Mouse (Mus musculus): ENCODE data around the gene Adk. TPM values are rescaled to one million over a fixed set of nuclear protein-coding genes. Genes with fewer than 3 reads are reported as not detected.

Gene Adk
- polyA plus RNA-seq, 1 experiment: 18.5 TPM

DNA sequence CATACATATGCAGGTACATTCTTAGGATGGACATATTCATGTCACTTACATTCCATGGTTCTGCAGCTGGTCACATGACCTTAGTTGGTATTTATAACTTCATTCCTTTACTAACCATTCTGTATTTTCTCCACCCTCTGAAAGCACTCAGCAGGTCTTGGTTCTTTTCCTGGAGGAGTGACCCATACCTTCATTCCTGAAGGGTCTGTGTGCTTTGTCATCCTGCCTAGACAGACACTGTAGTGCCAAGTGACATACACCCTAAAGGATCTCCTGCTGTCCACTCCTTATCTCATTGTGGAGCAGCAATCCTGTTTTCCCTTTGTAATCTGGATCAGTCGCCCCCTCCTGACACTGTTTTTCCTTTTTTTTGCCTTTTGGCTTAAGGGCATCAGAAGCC is 30.4 kb downstream of the Adk start:
- TF ChIP-seq POLR2A (IDR thresholded peaks at IDR 0.05; ENCODE audit: control insufficient read depth, extremely low read depth, insufficient read depth, low read length, poor library complexity): no peak
- TF ChIP-seq CTCF (IDR thresholded peaks at IDR 0.05; ENCODE audit: borderline replicate concordance, control insufficient read depth, extremely low read depth, insufficient read depth, low read length, poor library complexity): no peak
- DNase-seq: no peak
- Histone ChIP-seq H3K27ac (ENCODE audit: control insufficient read depth, insufficient read depth, low read length) (no peak overlapping the region), H3K36me3 (ENCODE audit: control insufficient read depth, insufficient read depth, low read length) (no peaks in the 10 kb centered on the region), H3K4me3 (ENCODE audit: control insufficient read depth, insufficient read depth, low read length) (no peak overlapping the region), H3K27me3 (ENCODE audit: control insufficient read depth, insufficient read depth, low read length) (no peaks in the 10 kb centered on the region), H3K4me1 (replicated peaks; ENCODE audit: control insufficient read depth, insufficient read depth, low read length) (no peaks in the 10 kb centered on the region)
- WGBS: 94% methylated on average over 1 of the region's 1 CpGs

DNA sequence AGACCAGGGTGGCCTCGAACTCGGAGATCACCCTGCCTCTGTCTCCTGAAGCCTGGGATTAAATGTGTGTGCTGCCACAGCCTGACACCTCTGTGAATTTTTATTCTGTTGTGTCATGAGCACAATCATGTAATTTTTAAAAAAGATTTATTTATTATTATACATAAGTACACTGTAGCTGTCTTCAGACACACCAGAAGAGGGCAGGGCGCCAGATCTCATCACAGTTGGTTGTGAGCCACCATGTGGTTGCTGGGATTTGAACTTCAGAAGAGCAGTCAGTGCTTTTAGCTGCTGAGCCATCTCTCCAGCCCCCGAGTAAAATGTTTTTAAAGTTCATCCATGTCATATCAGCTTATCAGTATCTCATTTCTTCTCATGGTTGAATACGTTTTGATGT is 33.3 kb downstream of the Adk start:
- H3K4me3 ChIP-seq (ENCODE audit: control insufficient read depth, insufficient read depth, low read length): no peak overlapping the region
- no peaks in the 10 kb centered on the region for H3K36me3 ChIP-seq (ENCODE audit: control insufficient read depth, insufficient read depth, low read length)
- no peak for DNase-seq
- H3K27me3 ChIP-seq (ENCODE audit: control insufficient read depth, insufficient read depth, low read length): no peaks in the 10 kb centered on the region
- TF ChIP-seq POLR2A (IDR thresholded peaks at IDR 0.05; ENCODE audit: control insufficient read depth, extremely low read depth, insufficient read depth, low read length, poor library complexity) (no peak), CTCF (IDR thresholded peaks at IDR 0.05; ENCODE audit: borderline replicate concordance, control insufficient read depth, extremely low read depth, insufficient read depth, low read length, poor library complexity) (no peak)
- H3K27ac ChIP-seq (ENCODE audit: control insufficient read depth, insufficient read depth, low read length): no peak overlapping the region
- WGBS: 89% methylated on average over 5 of the region's 5 CpGs
- no peaks in the 10 kb centered on the region for H3K4me1 ChIP-seq (replicated peaks; ENCODE audit: control insufficient read depth, insufficient read depth, low read length)

DNA sequence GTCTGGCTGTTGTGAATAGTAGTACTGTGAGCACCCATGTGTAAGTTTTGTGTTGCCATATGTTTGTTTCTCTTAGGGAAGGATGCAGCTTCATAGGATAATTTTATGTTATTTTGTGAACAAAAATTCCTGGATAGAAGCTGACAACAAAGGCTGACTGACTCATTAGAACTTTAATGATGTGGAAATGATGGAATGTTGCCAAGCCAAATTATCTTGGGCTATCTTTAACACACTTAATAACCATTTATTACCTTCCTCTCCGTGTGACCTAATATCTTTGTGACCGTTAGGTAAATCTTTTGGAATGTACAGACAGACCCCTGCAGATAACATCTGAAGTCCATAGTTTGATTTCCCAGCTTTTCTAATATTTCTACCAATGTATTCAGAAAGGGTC is 33.7 kb downstream of the Adk start:
- WGBS: 92% methylated on average over 2 of the region's 2 CpGs
- Histone ChIP-seq H3K36me3 (ENCODE audit: control insufficient read depth, insufficient read depth, low read length) (no peaks in the 10 kb centered on the region), H3K27ac (ENCODE audit: control insufficient read depth, insufficient read depth, low read length) (no peak overlapping the region), H3K4me1 (replicated peaks; ENCODE audit: control insufficient read depth, insufficient read depth, low read length) (no peaks in the 10 kb centered on the region), H3K4me3 (ENCODE audit: control insufficient read depth, insufficient read depth, low read length) (no peak overlapping the region), H3K27me3 (ENCODE audit: control insufficient read depth, insufficient read depth, low read length) (no peaks in the 10 kb centered on the region)
- TF ChIP-seq POLR2A (IDR thresholded peaks at IDR 0.05; ENCODE audit: control insufficient read depth, extremely low read depth, insufficient read depth, low read length, poor library complexity) (no peak), CTCF (IDR thresholded peaks at IDR 0.05; ENCODE audit: borderline replicate concordance, control insufficient read depth, extremely low read depth, insufficient read depth, low read length, poor library complexity) (no peak)
- DNase-seq: no peak

DNA sequence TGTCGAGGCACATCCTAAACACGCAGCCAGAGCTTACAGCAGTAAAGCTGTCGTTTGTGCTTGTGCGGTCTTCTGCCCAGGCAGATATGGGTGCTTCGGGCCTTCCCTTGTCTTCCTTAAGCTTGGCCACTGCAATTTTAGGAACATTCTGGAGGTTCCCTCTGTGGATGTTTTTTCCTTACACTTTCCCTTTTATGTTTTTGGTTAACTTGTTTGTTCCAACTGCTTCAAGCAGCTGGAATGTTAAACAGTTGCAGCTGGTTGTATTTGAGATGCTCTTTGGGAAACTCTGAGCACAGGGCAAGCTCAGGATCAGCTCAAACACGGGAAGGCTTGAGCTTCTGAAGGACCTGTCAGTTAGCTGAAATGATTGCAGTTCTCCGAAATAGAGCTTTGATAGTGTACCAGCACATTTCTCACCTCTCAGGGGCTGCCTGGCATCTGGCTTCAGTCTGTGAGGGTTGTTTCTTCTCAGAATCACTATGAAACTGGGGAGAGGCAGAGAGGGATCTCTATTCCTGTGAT is 34.5 kb downstream of the Adk start:
- Histone ChIP-seq H3K4me1 (replicated peaks; ENCODE audit: control insufficient read depth, insufficient read depth, low read length) (no peaks in the 10 kb centered on the region), H3K36me3 (ENCODE audit: control insufficient read depth, insufficient read depth, low read length) (no peaks in the 10 kb centered on the region), H3K27me3 (ENCODE audit: control insufficient read depth, insufficient read depth, low read length) (no peaks in the 10 kb centered on the region), H3K4me3 (ENCODE audit: control insufficient read depth, insufficient read depth, low read length) (no peak overlapping the region), H3K27ac (ENCODE audit: control insufficient read depth, insufficient read depth, low read length) (no peak overlapping the region)
- WGBS: 87% methylated on average over 7 of the region's 7 CpGs
- no peak for TF ChIP-seq POLR2A (IDR thresholded peaks at IDR 0.05; ENCODE audit: control insufficient read depth, extremely low read depth, insufficient read depth, low read length, poor library complexity)
- TF ChIP-seq CTCF (IDR thresholded peaks at IDR 0.05; ENCODE audit: borderline replicate concordance, control insufficient read depth, extremely low read depth, insufficient read depth, low read length, poor library complexity): no peak
- DNase-seq: no peak

DNA sequence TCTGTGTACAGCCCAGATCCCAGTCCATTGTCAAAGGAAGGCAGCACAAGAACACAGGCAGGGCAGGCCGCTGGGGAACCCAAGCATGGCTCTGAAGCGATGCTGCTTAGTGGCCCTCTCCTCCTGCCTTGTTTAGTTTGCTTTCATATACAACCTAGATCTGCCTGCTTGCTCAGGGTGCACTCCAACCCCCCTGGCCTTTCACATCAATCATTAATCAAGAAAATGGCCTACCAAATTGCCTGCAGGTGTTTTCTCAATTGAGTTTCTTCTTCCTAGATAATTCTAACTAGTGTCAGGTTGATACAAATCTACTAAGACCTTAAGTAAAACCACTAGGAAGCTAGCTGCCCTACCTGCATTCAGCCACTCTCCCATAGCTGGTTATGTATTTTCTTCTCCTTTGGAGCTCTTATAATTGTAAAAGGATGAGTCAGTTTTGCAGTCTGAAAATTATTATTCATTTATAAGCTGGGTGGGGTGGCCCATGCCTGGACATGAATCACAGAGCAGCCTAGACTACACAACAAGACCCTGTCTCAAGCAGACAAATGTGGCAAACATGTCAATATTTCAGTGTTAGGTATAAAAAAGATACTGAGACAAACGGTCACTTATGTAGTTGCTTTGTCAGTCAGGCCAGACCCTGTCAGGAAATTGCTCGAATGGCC is 35.2 kb downstream of the Adk start:
- Histone ChIP-seq H3K27ac (ENCODE audit: control insufficient read depth, insufficient read depth, low read length) (no peak overlapping the region), H3K4me3 (ENCODE audit: control insufficient read depth, insufficient read depth, low read length) (no peak overlapping the region), H3K36me3 (ENCODE audit: control insufficient read depth, insufficient read depth, low read length) (no peaks in the 10 kb centered on the region), H3K27me3 (ENCODE audit: control insufficient read depth, insufficient read depth, low read length) (no peaks in the 10 kb centered on the region), H3K4me1 (replicated peaks; ENCODE audit: control insufficient read depth, insufficient read depth, low read length) (no peaks in the 10 kb centered on the region)
- DNase-seq: no peak
- TF ChIP-seq CTCF (IDR thresholded peaks at IDR 0.05; ENCODE audit: borderline replicate concordance, control insufficient read depth, extremely low read depth, insufficient read depth, low read length, poor library complexity) (no peak), POLR2A (IDR thresholded peaks at IDR 0.05; ENCODE audit: control insufficient read depth, extremely low read depth, insufficient read depth, low read length, poor library complexity) (no peak)
- WGBS: 88% methylated on average over 4 of the region's 4 CpGs

DNA sequence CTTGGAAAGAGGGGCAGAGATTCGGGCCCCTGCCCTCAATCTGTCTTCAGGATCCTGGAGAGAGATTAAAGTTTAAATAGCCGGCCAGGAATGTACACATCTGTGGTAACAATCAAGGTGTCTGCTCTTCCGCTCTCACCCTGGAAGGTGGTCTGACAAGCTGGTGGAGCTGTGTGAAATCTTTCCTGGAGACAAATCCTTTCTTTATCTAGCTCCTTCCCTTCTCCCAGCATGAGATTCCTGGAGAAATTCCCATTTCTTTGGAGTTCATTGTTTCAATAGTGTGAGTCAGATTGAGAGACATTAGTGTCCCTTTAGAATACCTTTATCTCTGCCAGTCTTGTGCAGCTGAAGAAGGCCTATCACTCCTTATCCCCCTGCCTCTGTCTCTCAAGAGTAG is 36.4 kb downstream of the Adk start:
- Histone ChIP-seq H3K36me3 (ENCODE audit: control insufficient read depth, insufficient read depth, low read length) (no peaks in the 10 kb centered on the region), H3K27me3 (ENCODE audit: control insufficient read depth, insufficient read depth, low read length) (no peaks in the 10 kb centered on the region), H3K27ac (ENCODE audit: control insufficient read depth, insufficient read depth, low read length) (no peak overlapping the region), H3K4me3 (ENCODE audit: control insufficient read depth, insufficient read depth, low read length) (no peak overlapping the region), H3K4me1 (replicated peaks; ENCODE audit: control insufficient read depth, insufficient read depth, low read length) (no peaks in the 10 kb centered on the region)
- DNase-seq: no peak
- no peak for TF ChIP-seq POLR2A (IDR thresholded peaks at IDR 0.05; ENCODE audit: control insufficient read depth, extremely low read depth, insufficient read depth, low read length, poor library complexity)
- no peak for TF ChIP-seq CTCF (IDR thresholded peaks at IDR 0.05; ENCODE audit: borderline replicate concordance, control insufficient read depth, extremely low read depth, insufficient read depth, low read length, poor library complexity)
- WGBS: 89% methylated on average over 3 of the region's 3 CpGs

Data from thymus, adult 2 months (tissue).